Mouse (Mus musculus): ENCODE data around the gene Tmem109.
A peak's percentile ranks its signal among the peaks of the same experiment; 100 is the strongest.

The Tmem109 gene

GRCm38 (mm10) chr19:10880975-10881425 lies 801 bp downstream of the Tmem109 start:
- DNase-seq: no peak

GRCm38 (mm10) chr19:10880085-10880974 lies 1.5 kb downstream of the Tmem109 start:
- no peak for DNase-seq

- DNase-seq: no peak
Observed at GRCm38 (mm10) chr19:10878201-10878837, 3.5 kb downstream of the Tmem109 start.

GRCm38 (mm10) chr19:10871328-10871961 lies 10.4 kb downstream of the Tmem109 start:
- DNase-seq: no peak

GRCm38 (mm10) chr19:10870676-10871075 lies 11.1 kb downstream of the Tmem109 start:
- DNase-seq: no peak

GRCm38 (mm10) chr19:10869886-10870527 lies 11.8 kb downstream of the Tmem109 start, which contains the start of gene Tmem132a:
Gene Tmem132a, minus strand, starts transcription at chr19:10869940.
- no peak for DNase-seq

- DNase-seq: peak; percentile 90
Observed at GRCm38 (mm10) chr19:10869241-10869885, 12.4 kb downstream of the Tmem109 start.

GRCm38 (mm10) chr19:10868623-10869141 lies 13.1 kb downstream of the Tmem109 start:
- DNase-seq: no peak

- DNase-seq: no peak
Observed at GRCm38 (mm10) chr19:10867946-10868622, 13.7 kb downstream of the Tmem109 start.

GRCm38 (mm10) chr19:10866351-10866750 lies 15.4 kb downstream of the Tmem109 start:
- no peak for DNase-seq

- DNase-seq: no peak
Observed at GRCm38 (mm10) chr19:10860072-10860497, 21.7 kb downstream of the Tmem109 start.

GRCm38 (mm10) chr19:10856520-10856919 lies 25.3 kb downstream of the Tmem109 start:
- DNase-seq: no peak

GRCm38 (mm10) chr19:10855422-10855821 lies 26.4 kb downstream of the Tmem109 start:
- DNase-seq: no peak

GRCm38 (mm10) chr19:10847311-10848087 lies 34.3 kb downstream of the Tmem109 start:
- DNase-seq: no peak

GRCm38 (mm10) chr19:10846150-10846549 lies 35.7 kb downstream of the Tmem109 start:
- no peak for DNase-seq

GRCm38 (mm10) chr19:10845454-10845853 lies 36.3 kb downstream of the Tmem109 start:
- no peak for DNase-seq

GRCm38 (mm10) chr19:10844206-10844605 lies 37.6 kb downstream of the Tmem109 start:
- no peak for DNase-seq

- no peak for DNase-seq
Observed at GRCm38 (mm10) chr19:10842914-10843313, 38.9 kb downstream of the Tmem109 start.

GRCm38 (mm10) chr19:10841721-10842626 lies 39.8 kb downstream of the Tmem109 start:
- DNase-seq: no peak
